ENCODE assay signal across 8 mouse cellular contexts in genomic region chr6:135322749-135323148, GRCm38 (mm10). TPM values are rescaled to one million over a fixed set of nuclear protein-coding genes. Genes with fewer than 3 reads are reported as not detected.
A peak's percentile ranks its signal among the peaks of the same experiment; 100 is the strongest.
DNase-seq lines count a peak whose midpoint lies in the region; ATAC-seq and TF ChIP-seq lines count a peak whose summit lies in the region.
"Had no signal": no experiment of that assay in that cellular context is flagged by ENCODE, and none has a peak within 500 bp of the region (broad histone marks: within the 10 kb centered on the region; RNA-seq: fewer than 3 reads in every experiment).

No protein-coding gene starts in this region.

- no peaks in the 10 kb centered on the region for H3K36me3 ChIP-seq in heart, postnatal 0 days (replicated peaks; ENCODE audit: control insufficient read depth, insufficient read depth, low read length)
- H3K36me3 ChIP-seq in lung, embryonic 14.5 days (ENCODE audit: insufficient read depth), result no peaks in the 10 kb centered on the region

- no peaks in the 10 kb centered on the region for H3K9me3 ChIP-seq in heart, postnatal 0 days (replicated peaks; ENCODE audit: control insufficient read depth, low read length)
- no peaks in the 10 kb centered on the region for H3K9me3 ChIP-seq in lung, embryonic 14.5 days (ENCODE audit: low read depth, low read length)

- H3K9ac ChIP-seq in heart, postnatal 0 days (replicated peaks; ENCODE audit: low read depth, low read length), result no peak overlapping the region
- H3K9ac ChIP-seq in lung, embryonic 14.5 days, result no peak overlapping the region

- H3K4me3 ChIP-seq in heart, postnatal 0 days (ENCODE audit: low read depth, low read length), result no peak overlapping the region
- no peak overlapping the region for H3K4me3 ChIP-seq in lung, embryonic 14.5 days (ENCODE audit: low read depth, low read length)

- DNase-seq in urinary bladder, postnatal 14 days (ENCODE audit: low spot score), result peak; percentile 39
- no peak for DNase-seq in urinary bladder, adult 2 months (ENCODE audit: low spot score)
- no peak for DNase-seq in heart, postnatal 0 days (ENCODE audit: low spot score)
- DNase-seq in lung, embryonic 14.5 days, result no peak
- no peak for DNase-seq in embryo, embryonic 9.5 days (ENCODE audit: extremely low spot score)
- DNase-seq in left cerebral cortex, postnatal 14 days (ENCODE audit: low spot score in 2 of 2), result no peak
- no peak for DNase-seq in layer of hippocampus, postnatal 36 days

- TF ChIP-seq CTCF in heart, postnatal 0 days (IDR thresholded peaks at IDR 0.05; ENCODE audit: low read depth), result no peak
- no peak for TF ChIP-seq CTCF in lung, embryonic 14.5 days (IDR thresholded peaks at IDR 0.05; ENCODE audit: low read depth)

- intact Hi-C loops in left cerebral cortex, postnatal 14 days (cut with DNase I), result no loop called here

- TF ChIP-seq EP300 in heart, postnatal 0 days (IDR thresholded peaks at IDR 0.05; ENCODE audit: low read depth), result no peak

- peak overlapping the region; percentile 5; the same call in 1 of the 2 replicates for H3K27ac ChIP-seq in heart, postnatal 0 days (ENCODE audit: low read depth)
- peak overlapping the region; percentile 91 for H3K27ac ChIP-seq in lung, embryonic 14.5 days (ENCODE audit: low read depth)

- H3K27me3 ChIP-seq in heart, postnatal 0 days (ENCODE audit: control insufficient read depth, insufficient read depth, low read length), result no peaks in the 10 kb centered on the region
- no peaks in the 10 kb centered on the region for H3K27me3 ChIP-seq in lung, embryonic 14.5 days (ENCODE audit: insufficient read depth, low read length)

- no peak for ATAC-seq in heart, postnatal 0 days (ENCODE audit: insufficient read depth, low read depth)
- peak; percentile 23 for ATAC-seq in lung, embryonic 14.5 days (ENCODE audit: insufficient read depth)

- H3K4me1 ChIP-seq in heart, postnatal 0 days (ENCODE audit: control insufficient read depth, insufficient read depth), result peaks cover 12% of the 10 kb centered on the region
- H3K4me1 ChIP-seq in lung, embryonic 14.5 days (ENCODE audit: insufficient read depth), result peaks cover 15% of the 10 kb centered on the region; the same call in 1 of the 2 replicates

- WGBS in heart, postnatal 0 days, result 71% methylated on average over 7 of the region's 7 CpGs
- WGBS in lung, embryonic 14.5 days, result 64% methylated on average over 7 of the region's 7 CpGs

- H3K4me2 ChIP-seq in heart, postnatal 0 days (ENCODE audit: low read depth, low read length), result no peak overlapping the region
- peak overlapping the region; percentile 38 for H3K4me2 ChIP-seq in lung, embryonic 14.5 days

RNA-seq across cellular contexts. Expression of gene Pbp2, which starts 12.5 kb away (rescaled TPM):
- polyA plus RNA-seq in urinary bladder, adult 2 months (2012; rRNA removed), result 0.41 and 0.52 TPM in 2 replicates
- not detected in 2 replicates for total RNA-seq in heart, postnatal 0 days (2014; rRNA removed; ENCODE audit: low replicate concordance)
- polyA plus RNA-seq in heart, postnatal 0 days (2015; fragmentation: Nextera tagmentation; extraction: Ambion mirVana), result not detected in 2 replicates
- 0.38 and 0.53 TPM in 2 replicates for polyA plus RNA-seq in lung, embryonic 14.5 days (2014; fragmentation: Nextera tagmentation; extraction: Ambion mirVana)
- under 1 TPM; 0.34 to 0.72 TPM for total RNA-seq in left cerebral cortex, postnatal 14 days (2021)
- total RNA-seq in layer of hippocampus, postnatal 36 days (2021), result not detected
- total RNA-seq: liver, adult 2 months had no signal
- polyA plus RNA-seq: liver, adult 2 months had no signal

RNA-seq across cellular contexts. Expression of gene Emp1, which starts 39.6 kb away (rescaled TPM):
- 102 and 112 TPM in 2 replicates for polyA plus RNA-seq in urinary bladder, adult 2 months (2012; rRNA removed)
- total RNA-seq in heart, postnatal 0 days (2014; rRNA removed; ENCODE audit: low replicate concordance), result 536 and 674 TPM in 2 replicates
- polyA plus RNA-seq in heart, postnatal 0 days (2015; fragmentation: Nextera tagmentation; extraction: Ambion mirVana), result 39.6 and 45.0 TPM in 2 replicates
- 23.7 and 25.1 TPM in 2 replicates for polyA plus RNA-seq in lung, embryonic 14.5 days (2014; fragmentation: Nextera tagmentation; extraction: Ambion mirVana)
- 1 to 10 TPM; 3.4 to 3.6 TPM for total RNA-seq in left cerebral cortex, postnatal 14 days (2021)
- total RNA-seq in layer of hippocampus, postnatal 36 days (2021), result 1 to 10 TPM; 2.1 to 2.5 TPM

Comparison
In these comparisons a context has a peak if more than half of its experiments do, and no peak if none do; other contexts are left out.
1. RNA of gene Emp1, which starts 39.6 kb away (total RNA-seq): 536 to 674 TPM in heart, postnatal 0 days; 3.4 to 3.6 TPM in left cerebral cortex, postnatal 14 days and 2.1 to 2.5 TPM in layer of hippocampus, postnatal 36 days; every median in the first group is over 100 times any median in the second.